Mouse (Mus musculus): Measurements from ENCODE around the gene Stat6.

Gene Stat6

GRCm38 (mm10) chr10:127642772-127643552 is at the start of gene Stat6:
Gene Stat6 (plus strand): TSS chr10:127642986.
- peak; percentile 87 for DNase-seq

- DNase-seq, result no peak
Observed at GRCm38 (mm10) chr10:127594405-127594804, 48.4 kb upstream of the Stat6 start.

- DNase-seq, result no peak
Observed at GRCm38 (mm10) chr10:127594930-127595715, 47.7 kb upstream of the Stat6 start.

GRCm38 (mm10) chr10:127596321-127596941 is 46.4 kb upstream of the Stat6 start:
- no peak for DNase-seq

- no peak for DNase-seq
Observed at GRCm38 (mm10) chr10:127597311-127597901, 45.4 kb upstream of the Stat6 start.

- DNase-seq, result no peak
Observed at GRCm38 (mm10) chr10:127598607-127599006, 44.2 kb upstream of the Stat6 start.

GRCm38 (mm10) chr10:127599252-127599651 is 43.5 kb upstream of the Stat6 start:
- no peak for DNase-seq

GRCm38 (mm10) chr10:127599779-127600541 is 42.8 kb upstream of the Stat6 start:
- DNase-seq, result no peak

- DNase-seq, result no peak
Observed at GRCm38 (mm10) chr10:127602194-127602593, 40.6 kb upstream of the Stat6 start.

GRCm38 (mm10) chr10:127603437-127604371 is 39.1 kb upstream of the Stat6 start:
- DNase-seq, result no peak

GRCm38 (mm10) chr10:127604465-127605250 is 38.1 kb upstream of the Stat6 start:
- peak; percentile 67 for DNase-seq

- DNase-seq, result no peak
Observed at GRCm38 (mm10) chr10:127605251-127605547, 37.6 kb upstream of the Stat6 start.

GRCm38 (mm10) chr10:127605756-127606155 is 37.0 kb upstream of the Stat6 start:
- DNase-seq, result no peak

GRCm38 (mm10) chr10:127607059-127607458 is 35.7 kb upstream of the Stat6 start:
- no peak for DNase-seq

- DNase-seq, result no peak
Observed at GRCm38 (mm10) chr10:127609415-127610065, 33.2 kb upstream of the Stat6 start.

- DNase-seq, result no peak
Observed at GRCm38 (mm10) chr10:127610066-127610415, 32.7 kb upstream of the Stat6 start.

- DNase-seq, result no peak
Observed at GRCm38 (mm10) chr10:127612079-127612775, 30.6 kb upstream of the Stat6 start.

- no peak for DNase-seq
Observed at GRCm38 (mm10) chr10:127614236-127615033, 28.4 kb upstream of the Stat6 start.

GRCm38 (mm10) chr10:127615034-127615374 is 27.8 kb upstream of the Stat6 start:
- DNase-seq, result no peak
